Mouse (Mus musculus): ENCODE measurements around the gene Rnf25.

The Rnf25 gene

GRCm38 (mm10) chr1:74559061-74559460 is 42.1 kb downstream of the Rnf25 start:
- H3K4me3 ChIP-seq (replicated peaks; ENCODE audit: low read length): no peak overlapping the region
- peaks cover 3% of the 10 kb centered on the region for H3K36me3 ChIP-seq (ENCODE audit: insufficient read depth, low read length)
- H3K27me3 ChIP-seq (ENCODE audit: insufficient read depth, low read length): no peaks in the 10 kb centered on the region
- H3K4me1 ChIP-seq (replicated peaks; ENCODE audit: low read depth, low read length): no peaks in the 10 kb centered on the region
- TF ChIP-seq CTCF (conservative IDR thresholded peaks at IDR 0.05; ENCODE audit: low read length): no peak
- no peak for TF ChIP-seq POU5F1 (IDR thresholded peaks at IDR 0.05; ENCODE audit: borderline replicate concordance, low read length)
- no peak for TF ChIP-seq NANOG (IDR thresholded peaks at IDR 0.05; ENCODE audit: borderline replicate concordance, low read length)
- no peaks in the 10 kb centered on the region for H3K9me3 ChIP-seq (ENCODE audit: low read length)

- Histone ChIP-seq H3K9me3 (ENCODE audit: low read length) (no peaks in the 10 kb centered on the region), H3K36me3 (ENCODE audit: insufficient read depth, low read length) (no peaks in the 10 kb centered on the region), H3K4me3 (replicated peaks; ENCODE audit: low read length) (no peak within 1 kb of the TSS), H3K27me3 (ENCODE audit: insufficient read depth, low read length) (peaks cover 15% of the 10 kb centered on the region), H3K4me1 (replicated peaks; ENCODE audit: low read depth, low read length) (peaks cover 13% of the 10 kb centered on the region)
- TF ChIP-seq CTCF (conservative IDR thresholded peaks at IDR 0.05; ENCODE audit: low read length): no peak
- no peak for TF ChIP-seq POU5F1 (IDR thresholded peaks at IDR 0.05; ENCODE audit: borderline replicate concordance, low read length)
- TF ChIP-seq NANOG (IDR thresholded peaks at IDR 0.05; ENCODE audit: borderline replicate concordance, low read length): no peak
Measured at GRCm38 (mm10) chr1:74544184-74544583, 57.0 kb downstream of the Rnf25 start, which contains the start of gene Usp37. Usp37 (minus strand) TSS chr1:74544284.

All from E14TG2a.4 (cell line).